Comparison of ENCODE assay signal across 1 mouse cellular context in the genomic region with DNA sequence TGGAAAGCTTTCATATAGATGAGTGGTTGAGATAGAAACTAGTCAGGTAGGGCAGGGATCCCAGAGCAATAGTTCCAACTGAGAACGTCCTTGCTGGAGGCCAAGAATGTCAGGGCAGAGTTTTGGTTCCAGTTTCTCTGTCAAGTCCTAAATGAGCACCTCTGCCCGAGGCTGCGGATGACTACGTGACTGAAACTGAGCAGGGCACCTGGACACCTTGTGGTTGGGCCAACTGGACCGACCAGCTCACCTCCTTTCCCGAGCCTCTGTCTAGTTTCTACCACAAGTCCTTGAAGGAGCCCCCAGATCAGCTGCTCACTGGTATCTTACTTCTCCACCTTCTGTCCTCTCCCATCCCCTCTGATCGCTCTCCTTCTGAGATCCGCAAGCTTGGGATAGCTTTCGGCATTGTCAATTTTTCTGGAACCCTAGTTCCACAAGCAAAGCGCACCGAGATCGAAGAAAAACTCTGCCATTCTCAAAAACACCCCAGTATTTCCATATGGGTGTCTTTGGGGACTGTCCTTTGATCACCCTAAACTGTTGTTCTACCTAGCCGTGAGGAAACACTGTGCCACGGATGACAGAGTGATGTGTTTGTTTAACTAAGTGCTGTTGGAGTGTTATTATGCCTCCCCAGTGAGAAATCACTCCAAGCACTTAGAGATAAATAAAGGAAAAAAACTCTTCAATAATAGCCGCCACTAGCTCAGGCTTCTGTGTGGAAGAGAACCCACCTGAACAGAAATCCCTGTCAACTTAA.
TF ChIP-seq lines count a peak whose summit lies in the region.

No protein-coding gene starts in this region.

TF ChIP-seq in CH12.LX, 34 proteins besides CTCF, POLR2A, EP300 and RAD21:
- peak; percentile 67; the same call in 1 of the 2 replicates for TF ChIP-seq IRF4 (IDR thresholded peaks at IDR 0.05; ENCODE audit: low read depth, low read length)
- peak; percentile 39; the same call in 1 of the 2 replicates for TF ChIP-seq MXI1 (IDR thresholded peaks at IDR 0.05; ENCODE audit: low read depth, low read length)
- TF ChIP-seq MAFK (IDR thresholded peaks at IDR 0.05; ENCODE audit: insufficient replicate concordance, low read length): 0 out of 2 replicates have a peak, but pooled peaks have one; percentile 4
- peak; percentile 68 for TF ChIP-seq BHLHE40 (IDR thresholded peaks at IDR 0.05; ENCODE audit: low read depth, low read length)
- TF ChIP-seq USF2 (conservative IDR thresholded peaks at IDR 0.05; ENCODE audit: low read depth, low read length): no peak
- TF ChIP-seq TCF12 (IDR thresholded peaks at IDR 0.05; ENCODE audit: low read depth, low read length): peak; percentile 72
- TF ChIP-seq NRF1 (IDR thresholded peaks at IDR 0.05; ENCODE audit: low read depth, low read length): no peak
- peak; percentile 57; the same call in 1 of the 2 replicates for TF ChIP-seq MEF2A (IDR thresholded peaks at IDR 0.05; ENCODE audit: borderline replicate concordance, low read depth, low read length)
- TF ChIP-seq PAX5 (IDR thresholded peaks at IDR 0.05; ENCODE audit: low read length): no peak
